Mouse (Mus musculus) layer of hippocampus, adult 9-11 months (tissue): ENCODE measurements at regions not wholly inside any gene's neighbourhood (a gene's known extent, or its start where the extent isn't known, plus 50 kb on each side); places are given as distances from the start of the nearest gene placed in this dataset.
A peak's percentile ranks its signal among the peaks of the same experiment; 100 is the strongest.
"Not testable (repeated sequence)": the region's sequence is repeated elsewhere in the genome, so short reads cannot be mapped to it uniquely, and the experiment has no call there.

Experiments
- DNase-seq: peaks from one replicate; pipeline ENCODE4 v3.0.0; 2022

DNA sequence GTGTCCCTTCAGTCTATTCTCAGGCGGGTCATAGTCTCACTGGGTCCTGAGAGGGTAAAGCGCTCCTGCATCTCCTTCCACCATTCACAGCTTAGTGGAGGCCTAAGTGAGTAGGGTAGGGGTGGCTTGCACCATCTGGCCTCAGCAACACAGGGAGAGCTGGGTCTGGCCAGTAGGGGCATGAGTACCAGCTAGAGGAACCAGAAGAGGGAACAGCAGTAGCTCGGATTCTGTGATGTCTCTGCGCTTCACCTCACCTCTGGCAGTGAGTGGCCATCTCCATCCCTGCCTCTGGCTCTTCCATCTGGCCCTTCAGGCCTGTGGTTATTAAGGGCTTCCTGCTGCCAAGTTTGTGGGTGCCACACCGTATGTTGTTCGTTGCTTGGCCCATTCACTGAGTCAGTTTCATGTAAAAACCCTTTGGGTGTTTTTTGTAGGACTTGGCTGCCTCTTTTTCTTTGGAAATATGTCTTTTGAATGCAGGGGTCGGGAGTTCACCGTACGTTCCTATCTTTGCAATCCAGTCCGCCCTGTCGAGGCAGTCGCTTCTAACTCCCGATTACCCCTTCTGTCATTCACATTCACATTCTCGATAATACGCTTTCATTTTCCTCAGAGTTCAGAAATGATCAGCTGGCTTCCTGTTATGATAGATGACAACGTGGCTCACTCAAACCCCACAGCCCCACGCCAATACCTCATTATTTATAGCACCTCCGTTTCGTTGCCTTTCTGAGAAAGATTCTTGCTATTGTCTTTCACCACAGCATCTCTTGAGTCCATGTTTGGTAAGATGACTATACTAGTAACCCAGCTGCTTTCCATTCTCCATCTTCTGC lies 99.4 kb upstream of the Mrps10 start:
- no peak for DNase-seq

DNA sequence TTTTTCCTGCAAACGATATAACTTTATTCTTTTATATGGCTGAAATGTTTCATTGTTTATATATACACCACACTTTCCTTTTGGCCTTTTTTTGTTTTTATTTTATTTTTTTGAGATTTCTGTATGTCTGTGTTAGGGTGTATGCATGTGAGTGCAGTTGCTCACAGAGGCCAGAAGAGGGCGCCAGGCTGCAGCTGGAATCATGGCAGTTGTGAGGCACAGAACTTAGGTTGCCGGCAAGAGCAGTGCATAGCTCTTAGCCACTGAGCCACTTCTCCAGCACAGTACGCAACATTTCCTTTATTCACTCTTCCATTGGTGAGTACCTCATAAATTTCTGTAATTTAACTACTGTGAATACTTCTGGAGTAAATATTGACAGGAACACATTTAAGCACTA lies 100.8 kb upstream of the Mrps10 start:
- no peak for DNase-seq

DNA sequence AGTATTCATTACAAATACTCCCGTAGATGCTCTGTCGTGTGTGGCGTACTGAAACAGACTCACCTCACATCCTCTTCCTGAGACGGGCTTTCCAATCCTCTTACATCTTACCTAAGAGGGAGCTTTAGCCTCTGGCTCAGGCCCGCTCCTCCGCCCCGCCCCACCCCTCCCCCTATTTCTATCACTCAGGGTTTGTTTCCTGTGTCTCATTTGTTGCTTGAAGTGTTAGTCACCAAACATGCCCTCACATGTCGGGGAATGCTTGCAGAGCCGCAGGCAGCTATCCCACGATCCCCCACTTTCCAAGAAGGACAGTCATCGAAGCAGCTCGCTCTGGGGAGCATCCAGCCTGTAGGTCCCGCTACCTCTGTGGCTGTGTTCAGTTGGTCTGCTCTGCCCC lies 101.6 kb upstream of the Mrps10 start:
- no peak for DNase-seq

DNA sequence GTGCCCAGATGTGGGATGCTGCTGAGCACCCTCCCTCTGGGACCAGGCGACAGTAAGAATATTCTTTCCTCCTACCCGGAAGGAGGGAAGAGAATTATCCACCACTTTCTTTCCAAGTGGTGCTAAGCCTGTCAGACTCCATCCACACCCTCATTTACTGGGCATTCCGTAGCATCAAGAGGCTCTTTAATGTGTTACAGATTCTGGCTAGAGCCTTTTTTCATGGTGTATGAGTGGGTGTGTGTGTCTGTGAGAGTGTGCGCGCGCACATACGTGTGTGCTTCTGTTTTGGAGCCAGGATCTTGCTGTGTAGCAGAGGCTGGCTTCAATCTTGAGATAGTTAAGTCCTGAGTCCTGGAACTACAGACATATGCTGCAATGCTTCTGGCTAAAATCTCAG lies 102.4 kb upstream of the Mrps10 start:
- no peak for DNase-seq

DNA sequence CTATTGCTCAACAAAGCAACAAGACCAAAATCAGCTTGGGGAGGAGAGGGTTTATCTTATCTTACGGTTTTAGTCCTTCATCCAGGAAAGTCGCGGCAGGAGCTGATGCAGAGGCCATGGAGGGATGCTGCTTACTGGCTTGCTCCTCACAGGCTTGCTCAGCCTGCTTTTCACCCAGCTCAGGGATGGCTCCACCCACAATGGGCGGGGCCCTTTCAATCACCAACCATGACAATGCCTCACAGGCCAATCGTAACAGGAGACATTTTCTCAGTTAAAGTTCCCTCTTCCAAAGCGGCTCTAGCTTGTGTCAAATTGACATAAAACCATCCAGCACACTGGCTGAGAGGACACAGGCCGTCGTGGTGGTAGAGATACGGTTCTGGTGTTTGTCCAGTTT lies 105.7 kb upstream of the Mrps10 start:
- DNase-seq, result no peak

DNA sequence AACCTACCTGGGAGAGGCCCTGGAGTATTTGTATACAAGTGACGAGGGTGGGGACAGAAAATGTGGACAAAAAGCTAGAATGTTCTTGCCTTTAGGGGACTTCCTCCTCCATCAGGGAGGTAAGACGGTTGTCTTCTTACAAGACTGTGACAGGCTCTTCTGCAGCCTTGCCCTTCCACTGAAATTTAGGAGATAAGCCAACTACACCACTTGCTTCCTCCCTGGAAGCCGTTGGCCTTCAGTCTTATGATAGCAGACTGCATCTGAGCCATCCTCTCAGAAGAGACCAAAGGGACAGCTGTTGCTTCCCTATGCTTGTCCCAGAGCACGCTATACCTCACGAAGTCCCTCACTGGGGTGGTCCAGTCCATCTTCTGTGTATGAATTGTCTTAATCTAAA lies 106.5 kb upstream of the Mrps10 start:
- no peak for DNase-seq

DNA sequence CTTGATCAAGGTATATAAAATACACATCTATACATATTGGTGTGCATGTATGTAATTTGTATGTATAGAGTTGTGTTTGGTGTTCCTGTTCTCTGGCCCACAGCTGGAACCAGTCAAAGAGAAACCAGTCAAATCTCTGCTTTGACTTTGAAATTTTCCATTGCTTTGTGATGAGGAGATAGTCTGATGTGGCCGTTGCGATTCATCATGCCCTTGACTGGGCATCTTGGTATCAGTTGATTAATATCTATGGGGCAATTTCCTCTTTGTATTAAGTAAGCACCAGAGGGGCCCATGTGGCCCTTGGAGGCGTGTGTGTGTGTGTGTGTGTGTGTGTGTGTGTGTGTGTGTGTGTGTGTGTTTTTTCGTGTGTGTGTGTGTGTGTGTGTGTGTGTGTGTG lies 107.7 kb upstream of the Mrps10 start:
- no peak for DNase-seq

DNA sequence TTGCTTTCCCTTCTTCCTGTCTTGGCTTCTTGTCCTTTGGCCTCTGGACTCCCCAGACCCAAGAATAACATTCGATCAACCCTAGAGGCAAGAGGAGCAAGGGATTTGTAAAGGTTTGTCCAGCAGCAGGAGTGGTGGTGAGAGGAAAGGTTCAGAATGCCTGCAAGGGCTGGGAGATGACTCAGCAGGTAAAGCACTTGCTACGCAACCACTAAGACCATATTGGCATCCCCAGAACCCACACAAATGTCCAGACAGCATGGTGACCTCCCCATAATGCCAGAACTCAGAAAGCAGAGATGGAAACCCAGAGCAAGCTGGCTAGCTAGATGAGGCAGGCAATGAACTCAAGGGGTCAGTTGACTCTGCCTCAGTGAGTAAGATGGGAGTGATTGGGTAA lies 110.4 kb upstream of the Mrps10 start:
- DNase-seq, result no peak

DNA sequence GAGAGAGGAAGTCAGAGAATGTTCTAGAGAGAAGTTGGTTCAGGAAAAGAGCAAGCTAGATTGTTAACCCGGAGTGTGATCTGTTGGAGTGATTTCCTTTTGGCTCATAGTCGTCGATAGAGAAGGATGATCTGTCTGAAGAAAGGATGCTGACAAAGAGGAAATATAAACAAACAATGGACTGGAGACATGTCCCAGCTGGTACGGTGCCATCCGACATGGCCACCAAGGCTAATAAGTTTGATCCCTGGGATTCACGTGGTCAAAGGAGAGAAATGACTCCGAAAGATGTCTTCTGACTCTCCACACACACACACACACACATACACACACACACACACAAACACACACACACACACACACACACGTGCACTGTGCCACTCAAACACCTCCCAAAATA lies 113.5 kb upstream of the Mrps10 start:
- no peak for DNase-seq

DNA sequence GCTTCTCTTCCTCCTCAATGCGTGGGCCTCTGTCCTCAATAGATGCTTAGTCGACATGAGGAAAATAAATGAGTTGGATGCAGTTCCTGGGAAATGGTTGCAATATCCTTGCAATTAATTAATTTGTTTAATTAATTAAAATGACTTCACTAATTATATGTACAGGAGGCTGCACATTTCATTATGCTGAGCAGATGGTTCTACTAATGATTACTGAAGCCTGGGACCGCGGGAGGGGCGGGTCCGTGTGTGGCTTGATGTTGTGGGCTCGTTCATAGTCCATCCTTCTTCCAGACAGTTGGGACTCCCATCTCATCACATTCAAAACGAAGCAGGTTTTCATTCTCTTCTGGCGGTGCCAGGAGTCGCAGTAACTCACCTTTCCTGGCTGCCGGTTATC lies 114.7 kb upstream of the Mrps10 start:
- no peak for DNase-seq

DNA sequence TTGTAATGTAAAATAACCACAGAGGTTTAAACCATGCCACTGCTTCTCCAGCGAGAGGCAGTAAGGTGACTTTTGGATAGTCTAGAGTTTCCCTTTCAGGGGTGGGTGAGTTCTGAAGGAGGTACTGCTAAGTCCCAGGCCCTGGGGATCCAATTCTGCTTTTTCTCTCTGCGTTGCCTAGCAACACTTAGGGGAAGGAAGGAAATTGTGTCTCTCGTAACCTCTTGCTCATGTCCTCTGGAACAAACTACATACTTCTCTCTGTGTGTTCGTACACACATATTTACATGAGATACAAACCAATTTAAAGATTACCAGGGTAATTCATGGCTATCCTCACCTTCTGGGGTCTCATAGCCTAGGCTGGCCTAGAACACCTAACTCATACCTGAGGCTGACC lies 118.7 kb upstream of the Mrps10 start:
- no peak for DNase-seq

DNA sequence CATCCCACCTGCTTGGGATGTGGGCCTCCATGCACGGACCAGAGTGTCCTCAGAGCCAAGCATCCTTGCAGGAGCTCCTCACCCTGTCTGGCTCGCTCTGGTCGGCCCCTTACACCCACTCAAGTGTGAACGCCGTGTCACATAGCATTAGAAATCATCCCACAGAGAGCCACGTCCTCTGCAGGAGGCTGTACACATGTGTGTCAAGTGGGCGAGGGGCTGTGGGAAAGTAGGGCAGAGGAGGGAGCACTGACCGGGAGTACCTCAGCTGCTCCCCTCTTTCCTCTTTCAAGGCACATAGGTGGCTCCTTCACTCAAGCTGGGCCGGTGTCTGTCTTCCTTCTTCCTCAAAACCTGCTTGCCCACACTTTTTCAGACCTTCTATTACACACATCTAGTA lies 119.5 kb upstream of the Mrps10 start:
- DNase-seq, result no peak

DNA sequence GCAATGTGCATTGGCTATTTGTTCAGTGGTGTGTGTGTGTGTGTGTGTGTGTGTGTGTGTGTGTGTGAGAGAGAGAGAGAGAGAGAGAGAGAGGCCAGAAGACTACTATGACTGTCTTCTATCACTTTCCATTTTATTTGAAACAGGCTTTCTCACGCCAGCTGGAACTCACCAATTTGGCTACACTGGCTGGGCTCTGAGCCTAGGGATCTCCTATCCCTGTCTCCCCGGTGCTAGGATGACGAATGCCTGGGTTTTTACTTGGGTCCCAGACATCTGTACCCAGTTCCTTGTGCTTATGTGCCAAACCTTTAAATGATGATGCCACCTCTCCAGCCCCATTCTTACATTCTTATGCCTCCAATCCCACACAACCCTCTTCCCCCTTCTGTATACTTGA lies 120.6 kb upstream of the Mrps10 start:
- DNase-seq, result peak; percentile 52

DNA sequence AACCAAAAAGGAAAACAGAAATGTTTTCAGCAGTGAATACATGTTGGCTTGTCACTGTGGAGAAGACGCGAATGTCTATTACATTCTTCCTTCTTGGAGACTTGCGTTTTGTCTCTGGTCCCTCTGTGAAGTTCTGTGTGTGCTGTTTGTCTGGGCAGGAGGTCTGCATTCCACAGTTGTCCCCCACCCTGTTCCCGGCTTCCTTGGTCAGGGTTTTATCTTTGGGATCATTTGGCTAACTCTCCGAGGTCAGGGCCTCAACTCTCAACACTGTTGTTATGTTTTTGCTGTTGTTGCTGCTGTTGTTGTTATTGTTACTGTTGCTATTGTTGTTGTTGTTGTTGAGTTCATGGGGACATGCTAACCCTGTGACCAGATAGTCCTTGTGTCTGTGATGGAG lies 121.2 kb upstream of the Mrps10 start:
- DNase-seq, result no peak

DNA sequence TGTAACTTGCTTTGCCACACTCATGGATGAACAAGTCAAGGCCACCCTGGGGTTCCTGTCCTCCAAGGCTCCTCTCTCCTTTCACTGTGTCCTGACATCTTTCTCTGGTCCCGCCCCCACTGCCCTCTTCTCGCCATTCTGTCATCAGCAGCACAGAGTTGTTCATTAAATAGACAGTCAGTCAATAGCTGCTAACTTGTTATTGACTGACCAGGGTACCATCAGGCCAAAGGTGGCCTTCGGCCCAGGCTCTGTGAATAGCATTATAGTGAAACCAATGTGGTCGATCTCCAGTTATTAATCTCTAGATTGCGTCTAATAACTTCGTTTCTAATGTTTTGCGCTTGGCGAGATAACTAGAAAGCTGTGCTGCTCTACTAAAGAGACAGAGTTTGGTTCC lies 122.1 kb upstream of the Mrps10 start:
- no peak for DNase-seq

DNA sequence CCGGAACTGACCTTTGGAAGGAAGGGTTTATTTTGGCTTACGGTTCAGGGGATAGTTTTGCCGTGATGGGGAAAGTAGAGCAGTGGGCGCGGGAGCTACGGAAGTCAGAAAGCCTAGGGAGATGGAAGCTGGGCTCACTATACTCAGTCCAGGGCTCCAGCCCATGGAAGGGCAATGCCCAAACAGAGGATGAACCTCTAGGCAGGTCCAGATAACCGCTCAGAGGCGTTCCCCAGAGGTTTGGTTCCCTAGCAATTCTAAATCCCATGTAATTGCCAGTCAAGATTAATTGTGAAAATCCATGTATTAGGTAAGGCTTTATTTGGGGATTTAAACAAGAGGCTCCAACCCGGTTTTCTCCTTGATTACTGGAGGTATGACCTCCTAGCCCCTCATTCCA lies 123.1 kb upstream of the Mrps10 start:
- no peak for DNase-seq

DNA sequence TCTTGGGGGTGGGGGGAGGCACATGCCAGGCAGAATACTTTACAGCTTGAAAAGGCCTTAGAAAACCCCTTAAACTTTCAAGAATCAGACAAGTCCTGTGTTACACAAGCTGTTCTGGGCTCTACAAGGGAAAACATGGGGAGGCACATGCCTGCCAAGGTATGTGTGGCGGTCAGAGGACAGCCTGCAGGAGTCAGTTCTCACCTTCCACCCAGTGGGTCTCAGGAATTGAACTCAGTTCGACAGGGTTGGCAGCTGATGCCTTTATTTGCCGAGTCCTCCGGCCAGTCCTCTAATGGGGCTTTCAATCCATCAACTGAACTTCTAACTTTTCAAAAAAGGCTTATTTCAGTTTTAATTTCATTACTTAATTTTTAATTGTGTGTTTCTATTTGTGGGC lies 129.6 kb upstream of the Mrps10 start:
- no peak for DNase-seq

DNA sequence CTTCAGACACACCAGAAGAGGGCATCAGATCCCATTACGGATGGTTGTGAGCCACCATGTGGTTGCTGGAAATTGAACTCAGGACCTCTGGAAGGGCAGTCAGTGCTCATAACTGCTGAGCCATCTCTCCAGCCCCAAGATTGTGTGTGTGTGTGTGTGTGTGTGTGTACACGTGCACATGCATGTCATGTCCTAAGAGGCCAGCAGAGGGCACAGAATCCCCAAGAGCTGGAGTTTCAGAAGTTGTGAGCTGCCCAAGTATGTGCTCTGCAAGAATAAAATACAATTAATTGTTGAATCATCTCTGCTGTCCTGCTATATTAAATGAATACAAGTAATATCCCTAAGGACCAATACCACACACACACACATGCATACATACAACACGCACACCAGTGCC lies 130.8 kb upstream of the Mrps10 start:
- DNase-seq, result not testable (repeated sequence)

DNA sequence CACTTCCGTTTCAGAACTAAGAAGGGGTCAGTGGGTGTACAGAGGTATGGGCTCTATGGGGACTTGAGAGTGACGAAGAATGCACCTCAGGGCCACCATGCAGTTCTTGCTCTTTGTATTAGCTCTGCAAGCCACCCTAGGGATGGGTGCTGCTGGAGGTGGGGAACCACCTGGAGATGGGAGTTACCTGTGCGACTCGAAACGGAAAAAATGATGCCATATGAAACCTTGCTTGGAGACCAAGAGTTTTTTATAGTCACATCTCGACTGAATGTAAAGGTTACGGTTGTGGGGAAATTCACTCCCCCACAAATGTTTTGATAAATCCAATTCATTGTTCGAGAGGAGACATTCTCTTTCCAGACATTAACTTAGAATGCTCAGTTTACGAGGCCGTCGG lies 134.3 kb upstream of the Mrps10 start:
- no peak for DNase-seq

DNA sequence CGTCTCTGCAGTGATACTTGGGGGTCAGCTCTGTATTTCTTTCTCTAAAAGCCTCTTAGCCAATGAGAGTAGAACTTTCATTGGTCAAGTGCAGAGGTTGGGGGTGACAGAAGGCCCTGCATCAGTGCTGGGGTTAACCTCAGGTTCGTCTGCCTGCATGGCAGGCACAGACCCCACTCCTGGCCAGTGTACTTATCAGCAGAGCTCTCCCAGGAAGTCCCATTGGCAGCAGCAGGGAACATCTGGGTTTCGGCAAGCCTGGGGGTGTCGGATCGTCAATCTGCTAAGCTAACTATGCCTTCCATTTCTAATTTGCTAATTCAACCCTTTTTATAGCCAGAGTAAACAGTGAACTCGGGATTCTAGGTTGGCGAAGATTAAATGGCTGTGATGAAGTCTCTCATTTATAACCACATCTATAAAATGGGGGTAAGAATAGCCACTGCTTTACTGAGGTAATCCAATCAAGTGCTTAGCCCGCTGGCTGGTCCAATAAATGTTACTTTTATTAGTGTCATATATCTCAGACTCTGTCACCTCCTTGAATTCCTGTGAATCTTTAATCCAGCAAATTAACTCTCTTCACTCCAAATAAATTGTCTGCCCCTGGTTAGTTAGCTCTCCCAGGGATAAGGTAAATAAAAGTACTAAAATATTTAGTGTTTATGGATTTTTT lies 135.5 kb upstream of the Mrps10 start:
- no peak for DNase-seq

DNA sequence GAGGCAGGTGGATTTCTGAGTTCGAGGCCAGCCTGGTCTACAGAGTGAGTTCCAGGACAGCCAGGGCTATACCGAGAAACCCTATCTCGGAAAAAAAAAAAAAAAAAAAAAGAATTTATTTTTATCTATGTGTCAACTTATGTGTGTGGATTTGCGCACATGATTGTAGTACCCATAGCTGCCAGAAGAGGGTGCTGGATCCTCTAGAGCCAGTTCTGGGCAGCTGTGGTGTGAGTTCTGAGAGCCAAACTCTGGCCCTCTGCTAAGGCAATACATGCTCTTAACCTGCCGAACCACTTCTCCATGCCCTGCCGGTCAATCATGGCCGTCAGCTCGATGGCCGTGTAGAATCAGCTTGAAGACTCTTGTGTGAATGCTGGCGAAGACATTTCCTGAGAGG lies 138.0 kb upstream of the Mrps10 start:
- no peak for DNase-seq

DNA sequence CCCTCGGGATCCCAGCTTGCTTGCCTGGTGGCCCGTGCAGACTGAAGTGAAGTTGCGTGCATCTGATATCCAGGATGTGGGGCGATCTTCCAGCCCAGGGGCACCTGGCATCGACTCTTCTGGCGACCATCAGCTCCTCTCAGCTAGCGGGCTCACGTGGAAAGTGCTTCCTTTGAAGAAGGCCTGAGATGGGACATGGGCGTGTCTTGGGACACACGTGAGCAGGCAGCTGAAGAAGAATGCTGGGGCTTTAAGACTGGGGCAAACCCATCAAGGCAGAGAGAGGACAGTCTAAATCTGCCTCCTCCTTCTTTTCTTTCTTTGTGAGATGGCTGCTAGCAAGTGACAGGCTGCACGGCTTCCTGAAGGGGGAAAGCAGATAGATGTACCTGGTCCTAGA lies 142.3 kb upstream of the Mrps10 start:
- DNase-seq, result no peak

DNA sequence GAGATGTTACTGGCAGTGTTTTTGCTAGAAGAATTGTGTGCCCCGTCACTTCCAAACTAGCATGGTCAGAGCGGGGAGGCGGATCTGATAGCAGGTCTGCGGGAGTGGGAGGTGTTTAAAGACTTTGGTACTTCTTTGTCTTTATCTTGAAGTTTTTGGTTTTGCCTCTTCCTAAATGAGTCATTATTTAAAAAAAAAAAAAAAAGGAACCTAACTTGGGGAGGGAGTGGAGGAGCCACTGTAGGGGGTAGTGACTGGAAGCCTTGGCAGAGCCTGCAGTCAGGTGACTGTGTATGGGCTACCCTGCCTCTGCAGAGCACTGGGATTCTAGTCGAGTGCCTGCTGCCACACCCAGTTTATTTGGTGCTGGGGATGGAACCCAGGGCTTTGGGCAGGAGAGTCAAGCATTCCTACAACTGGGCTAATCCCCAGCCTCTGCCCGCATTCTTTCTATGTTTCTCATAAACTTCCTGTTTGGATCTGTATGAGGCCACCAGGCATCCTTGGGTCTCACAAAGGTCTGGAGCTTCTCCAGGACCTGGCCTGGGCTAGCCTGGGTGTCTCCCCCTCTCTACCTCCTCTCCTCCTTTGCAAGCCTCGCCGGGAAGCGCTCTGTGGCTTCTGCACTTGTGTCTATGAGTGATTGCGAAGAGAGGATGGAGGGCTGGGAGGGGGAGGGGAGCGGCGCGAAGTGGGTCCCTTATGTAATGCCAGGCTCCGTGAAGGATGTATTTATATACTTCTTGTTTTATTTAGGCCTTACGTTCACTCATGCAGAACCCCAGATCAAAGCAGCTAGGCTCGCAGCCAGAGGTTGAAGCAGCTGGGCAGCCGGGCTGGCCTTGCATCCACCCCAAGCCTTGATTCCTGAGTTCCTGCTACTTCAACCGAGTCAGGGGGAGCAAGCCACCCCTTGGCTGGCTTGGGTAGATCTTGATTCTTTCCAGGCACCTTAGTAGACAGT lies 143.1 kb upstream of the Mrps10 start:
- no peak for DNase-seq
